Mouse (Mus musculus): ENCODE data around the gene Gabbr2.

Gene Gabbr2

GRCm38 (mm10) chr4:46814236-46814635 is 177.4 kb downstream of the Gabbr2 start:
- no peak for DNase-seq (ENCODE audit: low spot score)

- DNase-seq (ENCODE audit: low spot score) = no peak
Measured at GRCm38 (mm10) chr4:46811165-46811564, 180.5 kb downstream of the Gabbr2 start.

GRCm38 (mm10) chr4:46806876-46807275 is 184.8 kb downstream of the Gabbr2 start:
- no peak for DNase-seq (ENCODE audit: low spot score)

- no peak for DNase-seq (ENCODE audit: low spot score)
Measured at GRCm38 (mm10) chr4:46805910-46806309, 185.8 kb downstream of the Gabbr2 start.

- no peak for DNase-seq (ENCODE audit: low spot score)
Measured at GRCm38 (mm10) chr4:46802386-46802785, 189.3 kb downstream of the Gabbr2 start.

- DNase-seq (ENCODE audit: low spot score) = no peak
Measured at GRCm38 (mm10) chr4:46799904-46800303, 191.8 kb downstream of the Gabbr2 start.

- no peak for DNase-seq (ENCODE audit: low spot score)
Measured at GRCm38 (mm10) chr4:46795707-46796106, 196.0 kb downstream of the Gabbr2 start.

GRCm38 (mm10) chr4:46794583-46794982 is 197.1 kb downstream of the Gabbr2 start:
- no peak for DNase-seq (ENCODE audit: low spot score)

GRCm38 (mm10) chr4:46792280-46793026 is 199.2 kb downstream of the Gabbr2 start:
- DNase-seq (ENCODE audit: low spot score) = no peak

GRCm38 (mm10) chr4:46791268-46791951 is 200.3 kb downstream of the Gabbr2 start:
- no peak for DNase-seq (ENCODE audit: low spot score)

GRCm38 (mm10) chr4:46790609-46791267 is 200.9 kb downstream of the Gabbr2 start:
- DNase-seq (ENCODE audit: low spot score) = no peak

GRCm38 (mm10) chr4:46784430-46785049 is 207.1 kb downstream of the Gabbr2 start:
- no peak for DNase-seq (ENCODE audit: low spot score)

- DNase-seq (ENCODE audit: low spot score) = no peak
Measured at GRCm38 (mm10) chr4:46781109-46781508, 210.6 kb downstream of the Gabbr2 start.

GRCm38 (mm10) chr4:46775959-46776358 is 215.7 kb downstream of the Gabbr2 start:
- peak; percentile 5 for DNase-seq (ENCODE audit: low spot score)

- DNase-seq (ENCODE audit: low spot score) = no peak
Measured at GRCm38 (mm10) chr4:46774652-46775051, 217.0 kb downstream of the Gabbr2 start.

GRCm38 (mm10) chr4:46773243-46773642 is 218.4 kb downstream of the Gabbr2 start:
- DNase-seq (ENCODE audit: low spot score) = no peak

GRCm38 (mm10) chr4:46772591-46772990 is 219.1 kb downstream of the Gabbr2 start:
- DNase-seq (ENCODE audit: low spot score) = no peak

GRCm38 (mm10) chr4:46771116-46771515 is 220.6 kb downstream of the Gabbr2 start:
- no peak for DNase-seq (ENCODE audit: low spot score)

GRCm38 (mm10) chr4:46770635-46771034 is 221.0 kb downstream of the Gabbr2 start:
- no peak for DNase-seq (ENCODE audit: low spot score)

GRCm38 (mm10) chr4:46770090-46770489 is 221.6 kb downstream of the Gabbr2 start:
- no peak for DNase-seq (ENCODE audit: low spot score)

GRCm38 (mm10) chr4:46766326-46766725 is 225.3 kb downstream of the Gabbr2 start:
- no peak for DNase-seq (ENCODE audit: low spot score)

- no peak for DNase-seq (ENCODE audit: low spot score)
Measured at GRCm38 (mm10) chr4:46759838-46760237, 231.8 kb downstream of the Gabbr2 start.

All from T-cell, adult 2 months (primary cell).